Mouse (Mus musculus) 3134 (cell line): ENCODE results near the gene Pithd1.
A peak's percentile ranks its signal among the peaks of the same experiment; 100 is the strongest.
"Not testable (repeated sequence)": the region's sequence is repeated elsewhere in the genome, so short reads cannot be mapped to it uniquely, and the experiment has no call there.

Experiments used
- DNase-seq: peaks from one replicate; pipeline ENCODE4 v3.0.0-alpha.2; 2011; ENCODE audit warnings: low spot score; ENCODE audit not compliant: insufficient read length; ENCODE audit errors: extremely low read depth

Gene Pithd1

GRCm38 (mm10) chr4:135987714-135988113 is 650 bp upstream of the Pithd1 start:
- DNase-seq: no peak

GRCm38 (mm10) chr4:135986301-135986942 is 642 bp downstream of the Pithd1 start:
- DNase-seq: no peak

GRCm38 (mm10) chr4:135985769-135986168 is 1.3 kb downstream of the Pithd1 start:
- DNase-seq: no peak

GRCm38 (mm10) chr4:135985193-135985592 is 1.9 kb downstream of the Pithd1 start:
- DNase-seq: no peak

- no peak for DNase-seq
Measured at GRCm38 (mm10) chr4:135984556-135984955, 2.5 kb downstream of the Pithd1 start.

GRCm38 (mm10) chr4:135981524-135982063 is 5.5 kb downstream of the Pithd1 start:
- DNase-seq: no peak

- DNase-seq: not testable (repeated sequence)
Measured at GRCm38 (mm10) chr4:135980223-135980622, 6.8 kb downstream of the Pithd1 start.

GRCm38 (mm10) chr4:135976146-135976545 is 10.9 kb downstream of the Pithd1 start:
- no peak for DNase-seq

GRCm38 (mm10) chr4:135972911-135973811 is 13.9 kb downstream of the Pithd1 start:
- no peak for DNase-seq

GRCm38 (mm10) chr4:135972556-135972906 is 14.5 kb downstream of the Pithd1 start, which contains the start of gene Lypla2:
Gene Lypla2, minus strand, starts transcription at chr4:135972626.
- DNase-seq: peak; percentile 76

- DNase-seq: peak; percentile 18
Measured at GRCm38 (mm10) chr4:135971805-135972555, 15.1 kb downstream of the Pithd1 start.

- DNase-seq: no peak
Measured at GRCm38 (mm10) chr4:135970585-135970984, 16.5 kb downstream of the Pithd1 start.

- DNase-seq: no peak
Measured at GRCm38 (mm10) chr4:135969070-135969750, 17.9 kb downstream of the Pithd1 start.

- no peak for DNase-seq
Measured at GRCm38 (mm10) chr4:135968271-135968869, 18.7 kb downstream of the Pithd1 start.

GRCm38 (mm10) chr4:135967086-135967760 is 19.8 kb downstream of the Pithd1 start:
- DNase-seq: peak; percentile 23

GRCm38 (mm10) chr4:135966283-135966682 is 20.8 kb downstream of the Pithd1 start:
- DNase-seq: no peak

- DNase-seq: no peak
Measured at GRCm38 (mm10) chr4:135965113-135965512, 22.0 kb downstream of the Pithd1 start.

- peak; percentile 90 for DNase-seq
Measured at GRCm38 (mm10) chr4:135964426-135964825, 22.6 kb downstream of the Pithd1 start.

- peak; percentile 96 for DNase-seq
Measured at GRCm38 (mm10) chr4:135963457-135964193, 23.4 kb downstream of the Pithd1 start, which contains the start of gene Gale. Gene Gale, plus strand, starts transcription at chr4:135963727.
